Mouse (Mus musculus) activated CD4-positive, CD25-positive, alpha-beta regulatory T cell, adult 4 months (primary cell): ENCODE measurements around the gene Taf4. TPM values are rescaled to one million over a fixed set of nuclear protein-coding genes. Genes with fewer than 3 reads are reported as not detected.

ENCODE experiments used
- polyA plus RNA-seq, 2 experiments: library from polyadenylated mRNA; unstranded; fragments of 100-300 nt; shearing (Covaris generic); gene quantifications; one replicate each; pipeline ENCODE4 v1.2.1; 2017

The Taf4 gene
- polyA plus RNA-seq, 2 experiments from 2014 or later = 4.5 to 6.5 TPM

Other genes starting within 250 kb of the Taf4 start
- 1 to 10 TPM; 3.3 to 4.1 TPM for gene Lsm14b, start 48.3 kb upstream of the Taf4 start, polyA plus RNA-seq
- gene Psma7, start 65.8 kb upstream of the Taf4 start, polyA plus RNA-seq = 100 to 1,000 TPM; 466 to 511 TPM
- gene Ss18l1, start 65.9 kb upstream of the Taf4 start, polyA plus RNA-seq = under 1 TPM; 0.87 to 0.99 TPM
- 10 to 100 TPM; 27.0 to 39.1 TPM for gene Mtg2, start 93.9 kb upstream of the Taf4 start, polyA plus RNA-seq
- gene Hrh3, start 127.8 kb upstream of the Taf4 start, polyA plus RNA-seq = not detected
- 10 to 100 TPM; 19.3 to 21.4 TPM for gene Osbpl2, start 142.7 kb upstream of the Taf4 start, polyA plus RNA-seq
- gene Adrm1, start 194.8 kb upstream of the Taf4 start, polyA plus RNA-seq = 100 to 1,000 TPM in 1 of 2 experiments, 10 to 100 TPM in 1; 87.7 to 113 TPM
- gene Lama5, start 249.2 kb upstream of the Taf4 start, polyA plus RNA-seq = under 1 TPM; 0.28 to 0.59 TPM